Mouse (Mus musculus) kidney, embryonic 15.5 days (tissue): ENCODE data around the gene Eif3b. TPM values are rescaled to one million over a fixed set of nuclear protein-coding genes. Genes with fewer than 3 reads are reported as not detected.
A peak's percentile ranks its signal among the peaks of the same experiment; 100 is the strongest.
"Not testable (repeated sequence)": the region's sequence is repeated elsewhere in the genome, so short reads cannot be mapped to it uniquely, and the experiment has no call there.

Experiments
- ATAC-seq: fragments of 200-750 bp; cut with Nextera tagmentation; replicated peaks from 2 replicates; pipeline ENCODE4 v1.8.0; 2017; ENCODE audit warnings: moderate TSS enrichment; ENCODE audit not compliant: low FRiP score
- H3K27ac ChIP-seq: fragments of 300-500 bp; sonication (generic); 2 replicates; pipeline ENCODE4 v1.5.1; 2015; ENCODE audit warnings: mild to moderate bottlenecking, inconsistent platforms
- H3K27me3 ChIP-seq: fragments of 300-500 bp; sonication (generic); 2 replicates; pipeline ENCODE4 v1.6.1; 2015; ENCODE audit warnings: inconsistent platforms
- H3K36me3 ChIP-seq: fragments of 300-500 bp; sonication (generic); 2 replicates; pipeline ENCODE4 v1.6.1; 2015; ENCODE audit warnings: inconsistent platforms
- H3K4me1 ChIP-seq: fragments of 300-500 bp; sonication (generic); 2 replicates; pipeline ENCODE4 v1.6.1; 2015; ENCODE audit warnings: inconsistent platforms
- H3K4me2 ChIP-seq: fragments of 300-500 bp; sonication (generic); 2 replicates; pipeline ENCODE4 v1.6.1; 2015; ENCODE audit warnings: moderate library complexity, mild to moderate bottlenecking, inconsistent platforms
- H3K4me3 ChIP-seq: fragments of 300-500 bp; sonication (generic); replicated peaks from 2 replicates; pipeline ENCODE4 v1.5.1; 2015; ENCODE audit warnings: mild to moderate bottlenecking, inconsistent platforms
- H3K9ac ChIP-seq: fragments of 300-500 bp; sonication (generic); 2 replicates; pipeline ENCODE4 v1.6.1; 2015; ENCODE audit warnings: mild to moderate bottlenecking, inconsistent platforms
- H3K9me3 ChIP-seq: fragments of 300-500 bp; sonication (generic); replicated peaks from 2 replicates; pipeline ENCODE4 v1.6.1; 2016; ENCODE audit warnings: inconsistent platforms
- WGBS: fragments of 180-500 bp; shearing (Covaris S2); methylation state at CpG from one replicate; pipeline ENCODE4 v1.1.7; 2015; ENCODE audit warnings: mixed read lengths; 5-methylcytosine and 5-hydroxymethylcytosine counted together
- polyA plus RNA-seq: library from polyadenylated mRNA; unstranded; fragments of >200 nt; fragmentation: Nextera tagmentation; extraction: Ambion mirVana; gene quantifications from 2 replicates; pipeline ENCODE4 v1.2.1, GENCODE M21; 2015

The Eif3b gene
- polyA plus RNA-seq, 1 experiment from 2014 or later, result 127 TPM

GRCm38 (mm10) chr5:140405126-140405525 lies 14.0 kb upstream of the Eif3b start:
- ATAC-seq, result no peak
- Histone ChIP-seq H3K9ac (no peak overlapping the region), H3K27ac (no peak overlapping the region), H3K4me1 (peaks cover 11% of the 10 kb centered on the region), H3K9me3 (no peaks in the 10 kb centered on the region; the same call in 1 of the 2 replicates), H3K4me2 (no peak overlapping the region), H3K36me3 (no peaks in the 10 kb centered on the region), H3K27me3 (no peaks in the 10 kb centered on the region), H3K4me3 (no peak overlapping the region)
- WGBS, result 74% methylated on average over 6 of the region's 6 CpGs

- WGBS, result 58% methylated on average over 6 of the region's 6 CpGs
Measured at GRCm38 (mm10) chr5:140406666-140407065, 12.5 kb upstream of the Eif3b start.

GRCm38 (mm10) chr5:140408801-140409200 lies 10.3 kb upstream of the Eif3b start:
- H3K9me3 ChIP-seq, result no peaks in the 10 kb centered on the region; the same call in 1 of the 2 replicates
- no peak for ATAC-seq
- no peak overlapping the region for H3K9ac ChIP-seq
- H3K36me3 ChIP-seq, result no peaks in the 10 kb centered on the region
- H3K4me2 ChIP-seq, result no peak overlapping the region
- no peak overlapping the region for H3K4me3 ChIP-seq
- no peak overlapping the region for H3K27ac ChIP-seq
- H3K27me3 ChIP-seq, result no peaks in the 10 kb centered on the region
- peaks cover 4% of the 10 kb centered on the region; the same call in 1 of the 2 replicates for H3K4me1 ChIP-seq

More at GRCm38 (mm10) chr5:140406666-140407065, 12.5 kb upstream of the Eif3b start:
- H3K9ac ChIP-seq, result no peak overlapping the region
- no peak for ATAC-seq
- H3K27ac ChIP-seq, result no peak overlapping the region
- no peaks in the 10 kb centered on the region; the same call in 1 of the 2 replicates for H3K9me3 ChIP-seq
- no peak overlapping the region for H3K4me2 ChIP-seq
- H3K4me1 ChIP-seq, result peaks cover 11% of the 10 kb centered on the region
- H3K36me3 ChIP-seq, result no peaks in the 10 kb centered on the region
- no peaks in the 10 kb centered on the region for H3K27me3 ChIP-seq
- H3K4me3 ChIP-seq, result no peak overlapping the region

- Histone ChIP-seq H3K4me2 (no peak overlapping the region), H3K4me1 (peaks cover 4% of the 10 kb centered on the region; the same call in 1 of the 2 replicates), H3K9ac (no peak overlapping the region), H3K27ac (no peak overlapping the region), H3K36me3 (no peaks in the 10 kb centered on the region), H3K9me3 (no peaks in the 10 kb centered on the region; the same call in 1 of the 2 replicates), H3K4me3 (no peak overlapping the region), H3K27me3 (no peaks in the 10 kb centered on the region)
- 36% methylated on average over 8 of the region's 8 CpGs for WGBS
- ATAC-seq, result 0 out of 2 replicates have a peak, but pooled peaks have one; percentile 25
Measured at GRCm38 (mm10) chr5:140411339-140411738, 7.8 kb upstream of the Eif3b start.

GRCm38 (mm10) chr5:140414647-140415046 lies 4.5 kb upstream of the Eif3b start:
- H3K27ac ChIP-seq, result no peak overlapping the region
- no peak overlapping the region for H3K4me2 ChIP-seq
- no peak overlapping the region for H3K4me3 ChIP-seq
- no peaks in the 10 kb centered on the region for H3K27me3 ChIP-seq
- no peak overlapping the region for H3K9ac ChIP-seq
- WGBS, result 67% methylated on average over 4 of the region's 4 CpGs
- peaks cover 3% of the 10 kb centered on the region; the same call in 1 of the 2 replicates for H3K4me1 ChIP-seq
- H3K9me3 ChIP-seq, result no peaks in the 10 kb centered on the region
- no peak for ATAC-seq
- no peaks in the 10 kb centered on the region for H3K36me3 ChIP-seq

GRCm38 (mm10) chr5:140418106-140418488 lies 1.0 kb upstream of the Eif3b start:
- no peaks in the 10 kb centered on the region for H3K9me3 ChIP-seq
- no peak for ATAC-seq
- peak overlapping the region; percentile 85 for H3K4me2 ChIP-seq
- H3K9ac ChIP-seq, result peak overlapping the region; percentile 99
- H3K4me1 ChIP-seq, result peaks cover 27% of the 10 kb centered on the region
- H3K27ac ChIP-seq, result peak overlapping the region; percentile 97
- peak overlapping the region; percentile 100 for H3K4me3 ChIP-seq
- H3K27me3 ChIP-seq, result no peaks in the 10 kb centered on the region
- peaks cover 17% of the 10 kb centered on the region for H3K36me3 ChIP-seq
- WGBS, result under 1% methylated on average over 12 of the region's 12 CpGs

GRCm38 (mm10) chr5:140419442-140420080 lies 433 bp downstream of the Eif3b start:
- Histone ChIP-seq H3K27me3 (no peaks in the 10 kb centered on the region), H3K27ac (peak overlapping the region; percentile 97), H3K9ac (peak overlapping the region; percentile 99), H3K4me1 (peaks cover 27% of the 10 kb centered on the region), H3K36me3 (peaks cover 28% of the 10 kb centered on the region), H3K4me2 (peak overlapping the region; percentile 85), H3K4me3 (peak overlapping the region; percentile 100), H3K9me3 (no peaks in the 10 kb centered on the region)
- 0% methylated on average over 62 of the region's 62 CpGs for WGBS
- ATAC-seq, result peak; percentile 52

- Histone ChIP-seq H3K4me1 (peaks cover 27% of the 10 kb centered on the region), H3K4me2 (peak overlapping the region; percentile 85), H3K27me3 (no peaks in the 10 kb centered on the region), H3K27ac (no peak overlapping the region), H3K36me3 (peaks cover 39% of the 10 kb centered on the region), H3K4me3 (peak overlapping the region; percentile 100), H3K9me3 (no peaks in the 10 kb centered on the region), H3K9ac (peak overlapping the region; percentile 99)
- WGBS, result 63% methylated on average over 4 of the region's 4 CpGs
- no peak for ATAC-seq
Measured at GRCm38 (mm10) chr5:140420616-140421015, 1.5 kb downstream of the Eif3b start.

GRCm38 (mm10) chr5:140425016-140425783 lies 6.1 kb downstream of the Eif3b start:
- no peak for ATAC-seq
- WGBS, result 92% methylated on average over 17 of the region's 17 CpGs
- Histone ChIP-seq H3K4me2 (no peak overlapping the region), H3K27me3 (no peaks in the 10 kb centered on the region), H3K27ac (no peak overlapping the region), H3K36me3 (peaks cover 85% of the 10 kb centered on the region), H3K9ac (no peak overlapping the region), H3K4me3 (no peak overlapping the region), H3K9me3 (no peaks in the 10 kb centered on the region), H3K4me1 (peaks cover 18% of the 10 kb centered on the region)

- not testable (repeated sequence) for H3K4me3 ChIP-seq, H3K9ac ChIP-seq, H3K9me3 ChIP-seq, H3K27ac ChIP-seq, H3K4me2 ChIP-seq, H3K27me3 ChIP-seq, H3K4me1 ChIP-seq, ATAC-seq
- 83% methylated on average over 1 of the region's 6 CpGs for WGBS
- H3K36me3 ChIP-seq, result peaks cover 89% of the 10 kb centered on the region
Measured at GRCm38 (mm10) chr5:140439117-140439516, 20.0 kb downstream of the Eif3b start.

GRCm38 (mm10) chr5:140441406-140441805 lies 22.3 kb downstream of the Eif3b start:
- peaks cover 86% of the 10 kb centered on the region for H3K36me3 ChIP-seq
- H3K27ac ChIP-seq, result no peak overlapping the region
- no peaks in the 10 kb centered on the region for H3K4me1 ChIP-seq
- H3K4me2 ChIP-seq, result no peak overlapping the region
- no peaks in the 10 kb centered on the region for H3K9me3 ChIP-seq
- no peaks in the 10 kb centered on the region for H3K27me3 ChIP-seq
- H3K9ac ChIP-seq, result no peak overlapping the region
- H3K4me3 ChIP-seq, result no peak overlapping the region
- ATAC-seq, result no peak
- WGBS, result 85% methylated on average over 3 of the region's 3 CpGs

GRCm38 (mm10) chr5:140444012-140444411 lies 24.9 kb downstream of the Eif3b start:
- no peaks in the 10 kb centered on the region for H3K9me3 ChIP-seq
- no peak overlapping the region for H3K9ac ChIP-seq
- no peak overlapping the region for H3K4me2 ChIP-seq
- H3K36me3 ChIP-seq, result peaks cover 64% of the 10 kb centered on the region
- no peak overlapping the region for H3K4me3 ChIP-seq
- H3K27me3 ChIP-seq, result no peaks in the 10 kb centered on the region
- no peak for ATAC-seq
- H3K27ac ChIP-seq, result no peak overlapping the region
- H3K4me1 ChIP-seq, result no peaks in the 10 kb centered on the region
- WGBS, result 87% methylated on average over 4 of the region's 4 CpGs
